Comparison of ENCODE assay signal across 22 mouse cellular contexts in genomic region chr6:83696684-83697083, GRCm38 (mm10). TPM values are rescaled to one million over a fixed set of nuclear protein-coding genes. Genes with fewer than 3 reads are reported as not detected.
DNase-seq lines count a peak whose midpoint lies in the region; ATAC-seq lines count a peak whose summit lies in the region.
"Had no signal": no experiment of that assay in that cellular context is flagged by ENCODE, and none has a peak within 500 bp of the region (broad histone marks: within the 10 kb centered on the region; RNA-seq: fewer than 3 reads in every experiment).

No protein-coding gene starts in this region.

- no peaks in the 10 kb centered on the region for H3K9me3 ChIP-seq in midbrain, embryonic 11.5 days (ENCODE audit: control insufficient read depth, low read length)
- no peaks in the 10 kb centered on the region for H3K9me3 ChIP-seq in midbrain, embryonic 16.5 days (replicated peaks; ENCODE audit: control insufficient read depth, low read length, poor library complexity, severe bottlenecking)
- H3K9me3 ChIP-seq: embryonic facial prominence, embryonic 13.5 days; forebrain, embryonic 12.5 days; G1E; heart, embryonic 15.5 days; hindbrain, embryonic 15.5 days had no signal

- H3K4me3 ChIP-seq in midbrain, embryonic 11.5 days (ENCODE audit: low read depth, low read length) = no peak overlapping the region
- H3K4me3 ChIP-seq in midbrain, embryonic 16.5 days (ENCODE audit: low read depth, low read length) = no peak overlapping the region
- H3K4me3 ChIP-seq: embryonic facial prominence, embryonic 13.5 days; forebrain, embryonic 12.5 days; heart, adult 2 months; heart, embryonic 15.5 days; hindbrain, embryonic 15.5 days had no signal

- no peak overlapping the region for H3K9ac ChIP-seq in midbrain, embryonic 11.5 days (ENCODE audit: low read length)
- H3K9ac ChIP-seq in midbrain, embryonic 16.5 days (ENCODE audit: low read depth, low read length) = no peak overlapping the region
- H3K9ac ChIP-seq: embryonic facial prominence, embryonic 13.5 days; forebrain, embryonic 12.5 days; heart, embryonic 15.5 days; hindbrain, embryonic 15.5 days had no signal

- no peaks in the 10 kb centered on the region for H3K4me1 ChIP-seq in midbrain, embryonic 11.5 days (ENCODE audit: control insufficient read depth, insufficient read depth, low read length)
- no peaks in the 10 kb centered on the region for H3K4me1 ChIP-seq in midbrain, embryonic 16.5 days (ENCODE audit: control insufficient read depth, insufficient read depth, low read length)
- H3K4me1 ChIP-seq: embryonic facial prominence, embryonic 13.5 days; forebrain, embryonic 12.5 days; hindbrain, embryonic 15.5 days had no signal

- H3K36me3 ChIP-seq in midbrain, embryonic 11.5 days (ENCODE audit: control insufficient read depth, insufficient read depth, low read length) = no peaks in the 10 kb centered on the region
- H3K36me3 ChIP-seq in midbrain, embryonic 16.5 days (ENCODE audit: control insufficient read depth, insufficient read depth, low read length) = no peaks in the 10 kb centered on the region
- H3K36me3 ChIP-seq: embryonic facial prominence, embryonic 13.5 days; forebrain, embryonic 12.5 days; G1E; heart, embryonic 15.5 days; hindbrain, embryonic 15.5 days had no signal

- no peak for ATAC-seq in midbrain, embryonic 11.5 days (ENCODE audit: low FRiP score)
- no peak for ATAC-seq in midbrain, embryonic 16.5 days
- ATAC-seq: activated CD4-positive, CD25-positive, alpha-beta regulatory T cell, adult 4 months; forebrain, embryonic 16.5 days; inflammation-experienced regulatory T-cells, adult 6 months had no signal

- peak; percentile 85 for DNase-seq in midbrain, embryonic 11.5 days (ENCODE audit: low spot score, missing footprints)
- DNase-seq in R1 (ENCODE audit: low read depth, low spot score) = peak; percentile 12
- peak; percentile 10 for DNase-seq in induced T-regulatory cell, adult 2 months (ENCODE audit: low read depth)
- no peak for DNase-seq in cerebellum, adult 9-10 months
- DNase-seq in urinary bladder, adult 18-20 months (ENCODE audit: low spot score in 2 of 2) = no peak
- DNase-seq: adrenal gland, postnatal 14 days; cerebellum, adult 18-20 months; cerebellum, postnatal 10 days; gastrocnemius, postnatal 10 days; heart, adult 2 months; heart, postnatal 14 days had no signal

- 1% methylated on average over 7 of the region's 7 CpGs for WGBS in midbrain, embryonic 11.5 days
- WGBS in midbrain, embryonic 16.5 days = under 1% methylated on average over 7 of the region's 7 CpGs

- no peak overlapping the region for H3K4me2 ChIP-seq in midbrain, embryonic 11.5 days
- no peak overlapping the region for H3K4me2 ChIP-seq in midbrain, embryonic 16.5 days (ENCODE audit: low read length)
- H3K4me2 ChIP-seq: embryonic facial prominence, embryonic 13.5 days; forebrain, embryonic 12.5 days; heart, embryonic 11.5 days; heart, embryonic 15.5 days; hindbrain, embryonic 15.5 days had no signal

- peaks cover 94% of the 10 kb centered on the region for H3K27me3 ChIP-seq in midbrain, embryonic 11.5 days (ENCODE audit: control insufficient read depth, insufficient read depth, low read length)
- H3K27me3 ChIP-seq in midbrain, embryonic 16.5 days (ENCODE audit: control insufficient read depth, insufficient read depth, low read depth, low read length) = peaks cover 85% of the 10 kb centered on the region

- H3K27ac ChIP-seq in midbrain, embryonic 11.5 days (ENCODE audit: low read depth, low read length) = no peak overlapping the region
- no peak overlapping the region for H3K27ac ChIP-seq in midbrain, embryonic 16.5 days (ENCODE audit: low read length)
- H3K27ac ChIP-seq: embryonic facial prominence, embryonic 13.5 days; forebrain, embryonic 12.5 days; heart, adult 2 months; heart, embryonic 15.5 days; hindbrain, embryonic 15.5 days had no signal

RNA-seq across cellular contexts. Expression of gene Vax2, which starts 14.4 kb away (rescaled TPM):
- polyA plus RNA-seq in midbrain, embryonic 11.5 days (2014; fragmentation: Nextera tagmentation; extraction: Ambion mirVana) = 0.25 and 0.26 TPM in 2 replicates
- 0.16 TPM in 1 of 2 replicates, not detected in the other for polyA plus RNA-seq in midbrain, embryonic 16.5 days (2015; fragmentation: Nextera tagmentation; extraction: Ambion mirVana)
- polyA plus RNA-seq: embryonic facial prominence, embryonic 13.5 days; forebrain, embryonic 16.5 days; frontal cortex, adult 2 months; G1E; heart, adult 2 months; heart, embryonic 11.5 days; heart, embryonic 15.5 days; hindbrain, embryonic 15.5 days had no signal

RNA-seq across cellular contexts. Expression of gene Cd207, which starts 19.0 kb away (rescaled TPM):
- not detected in 2 replicates for polyA plus RNA-seq in midbrain, embryonic 11.5 days (2014; fragmentation: Nextera tagmentation; extraction: Ambion mirVana)
- polyA plus RNA-seq in midbrain, embryonic 16.5 days (2015; fragmentation: Nextera tagmentation; extraction: Ambion mirVana) = not detected in 2 replicates
- polyA plus RNA-seq: activated CD4-positive, CD25-positive, alpha-beta regulatory T cell, adult 4 months; embryonic facial prominence, embryonic 13.5 days; forebrain, embryonic 12.5 days; forebrain, embryonic 16.5 days; G1E; heart, embryonic 11.5 days; hindbrain, embryonic 15.5 days; inflammation-experienced regulatory T-cells, adult 6 months had no signal

RNA-seq across cellular contexts. Expression of gene Clec4f, which starts 40.7 kb away (rescaled TPM):
- polyA plus RNA-seq in midbrain, embryonic 11.5 days (2014; fragmentation: Nextera tagmentation; extraction: Ambion mirVana) = not detected in 2 replicates
- not detected in 2 replicates for polyA plus RNA-seq in midbrain, embryonic 16.5 days (2015; fragmentation: Nextera tagmentation; extraction: Ambion mirVana)
- polyA plus RNA-seq: activated CD4-positive, CD25-positive, alpha-beta regulatory T cell, adult 4 months; embryonic facial prominence, embryonic 13.5 days; forebrain, embryonic 12.5 days; forebrain, embryonic 16.5 days; frontal cortex, adult 2 months; G1E; heart, adult 2 months; hindbrain, embryonic 15.5 days; inflammation-experienced regulatory T-cells, adult 6 months had no signal

RNA-seq across cellular contexts. Expression of gene Atp6v1b1, which starts 46.1 kb away (rescaled TPM):
- polyA plus RNA-seq in midbrain, embryonic 11.5 days (2014; fragmentation: Nextera tagmentation; extraction: Ambion mirVana) = not detected in 2 replicates
- polyA plus RNA-seq in midbrain, embryonic 16.5 days (2015; fragmentation: Nextera tagmentation; extraction: Ambion mirVana) = not detected in 2 replicates
- polyA plus RNA-seq: activated CD4-positive, CD25-positive, alpha-beta regulatory T cell, adult 4 months; forebrain, embryonic 12.5 days; G1E; heart, embryonic 11.5 days; heart, embryonic 15.5 days; hindbrain, embryonic 15.5 days; inflammation-experienced regulatory T-cells, adult 6 months had no signal

Comparison
In these comparisons a context has a peak if more than half of its experiments do, and no peak if none do; other contexts are left out.
1. DNase-seq: peak in midbrain, embryonic 11.5 days (single experiment), R1 (single experiment) and induced T-regulatory cell, adult 2 months (single experiment); none in cerebellum, adult 9-10 months (single experiment) and urinary bladder, adult 18-20 months (0 of 2).